Comparison of ENCODE assay signal across 13 mouse cellular contexts in genomic region chr14:100713592-100713991, GRCm38 (mm10).
DNase-seq lines count a peak whose midpoint lies in the region; ATAC-seq and TF ChIP-seq lines count a peak whose summit lies in the region.
"Had no signal": no experiment of that assay in that cellular context is flagged by ENCODE, and none has a peak within 500 bp of the region (broad histone marks: within the 10 kb centered on the region; RNA-seq: fewer than 3 reads in every experiment).

No protein-coding gene starts in this region.

- 79% methylated on average over 6 of the region's 6 CpGs for WGBS in embryonic facial prominence, embryonic 14.5 days
- WGBS in hindbrain, embryonic 14.5 days: 22% methylated on average over 6 of the region's 6 CpGs
- 27% methylated on average over 6 of the region's 6 CpGs for WGBS in midbrain, embryonic 16.5 days
- WGBS in thymus, adult 2 months: 94% methylated on average over 6 of the region's 6 CpGs
- WGBS in liver, embryonic 11.5 days: 88% methylated on average over 6 of the region's 6 CpGs

- H3K27me3 ChIP-seq in embryonic facial prominence, embryonic 14.5 days (replicated peaks; ENCODE audit: control insufficient read depth, insufficient read depth, low read length): no peaks in the 10 kb centered on the region
- no peaks in the 10 kb centered on the region for H3K27me3 ChIP-seq in hindbrain, embryonic 14.5 days (ENCODE audit: control insufficient read depth, insufficient read depth, low read length)
- H3K27me3 ChIP-seq in midbrain, embryonic 16.5 days (ENCODE audit: control insufficient read depth, insufficient read depth, low read depth, low read length): no peaks in the 10 kb centered on the region
- no peaks in the 10 kb centered on the region for H3K27me3 ChIP-seq in thymus, adult 2 months (ENCODE audit: control insufficient read depth, insufficient read depth, low read length)
- H3K27me3 ChIP-seq in liver, embryonic 11.5 days (replicated peaks; ENCODE audit: control insufficient read depth, insufficient read depth, low read length): no peaks in the 10 kb centered on the region

- no peak overlapping the region for H3K4me3 ChIP-seq in embryonic facial prominence, embryonic 14.5 days (ENCODE audit: low read depth, low read length)
- no peak overlapping the region for H3K4me3 ChIP-seq in hindbrain, embryonic 14.5 days (replicated peaks; ENCODE audit: low read length)
- no peak overlapping the region for H3K4me3 ChIP-seq in midbrain, embryonic 16.5 days (ENCODE audit: low read depth, low read length)
- no peak overlapping the region for H3K4me3 ChIP-seq in thymus, adult 2 months (ENCODE audit: control insufficient read depth, insufficient read depth, low read length)
- no peak overlapping the region for H3K4me3 ChIP-seq in liver, embryonic 11.5 days (ENCODE audit: low read depth, low read length)
- H3K4me3 ChIP-seq: erythroblast, embryonic 14.5 days; heart, adult 2 months had no signal

- H3K4me1 ChIP-seq in embryonic facial prominence, embryonic 14.5 days (ENCODE audit: control insufficient read depth, insufficient read depth, low read length): no peaks in the 10 kb centered on the region
- H3K4me1 ChIP-seq in hindbrain, embryonic 14.5 days (replicated peaks; ENCODE audit: control insufficient read depth, insufficient read depth, low read length): peaks cover 22% of the 10 kb centered on the region
- peaks cover 16% of the 10 kb centered on the region; the same call in 1 of the 2 replicates for H3K4me1 ChIP-seq in midbrain, embryonic 16.5 days (ENCODE audit: control insufficient read depth, insufficient read depth, low read length)
- no peaks in the 10 kb centered on the region for H3K4me1 ChIP-seq in thymus, adult 2 months (replicated peaks; ENCODE audit: control insufficient read depth, insufficient read depth, low read length)
- no peaks in the 10 kb centered on the region for H3K4me1 ChIP-seq in liver, embryonic 11.5 days (replicated peaks; ENCODE audit: control insufficient read depth, insufficient read depth, low read length)

- 0 out of 2 replicates have a peak, but pooled peaks cover 6% of the 10 kb centered on the region for H3K9me3 ChIP-seq in embryonic facial prominence, embryonic 14.5 days (ENCODE audit: control insufficient read depth, low read length)
- H3K9me3 ChIP-seq in hindbrain, embryonic 14.5 days (ENCODE audit: control insufficient read depth, low read length): no peaks in the 10 kb centered on the region
- H3K9me3 ChIP-seq in midbrain, embryonic 16.5 days (replicated peaks; ENCODE audit: control insufficient read depth, low read length, poor library complexity, severe bottlenecking): 0 out of 2 replicates have a peak, but pooled peaks cover 4% of the 10 kb centered on the region
- no peaks in the 10 kb centered on the region; the same call in 1 of the 2 replicates for H3K9me3 ChIP-seq in liver, embryonic 11.5 days (ENCODE audit: control insufficient read depth, low read length)

- DNase-seq in Muller cell, postnatal 12 days (ENCODE audit: inconsistent ontology term): peak; percentile 21
- no peak for DNase-seq in embryonic facial prominence, embryonic 14.5 days (ENCODE audit: low spot score)
- peak; percentile 56 for DNase-seq in hindbrain, embryonic 14.5 days (ENCODE audit: low spot score)
- no peak for DNase-seq in thymus, adult 2 months
- no peak for DNase-seq in spleen, adult 18-20 months
- no peak for DNase-seq in liver, embryonic 11.5 days (ENCODE audit: low spot score)
- DNase-seq: cerebellum, postnatal 36 days; heart, adult 2 months; heart, postnatal 4 days; kidney, adult 2 months; thymus, postnatal 36 days had no signal

- no peak overlapping the region for H3K9ac ChIP-seq in embryonic facial prominence, embryonic 14.5 days (ENCODE audit: low read depth, low read length)
- H3K9ac ChIP-seq in hindbrain, embryonic 14.5 days: no peak overlapping the region
- H3K9ac ChIP-seq in midbrain, embryonic 16.5 days (ENCODE audit: low read depth, low read length): no peak overlapping the region
- no peak overlapping the region for H3K9ac ChIP-seq in liver, embryonic 11.5 days (ENCODE audit: low read depth, low read length)

- no peak overlapping the region for H3K4me2 ChIP-seq in embryonic facial prominence, embryonic 14.5 days (ENCODE audit: low read depth, low read length)
- H3K4me2 ChIP-seq in hindbrain, embryonic 14.5 days (replicated peaks): no peak overlapping the region
- H3K4me2 ChIP-seq in midbrain, embryonic 16.5 days (ENCODE audit: low read length): no peak overlapping the region
- H3K4me2 ChIP-seq in liver, embryonic 11.5 days: no peak overlapping the region

- no peak overlapping the region for H3K27ac ChIP-seq in embryonic facial prominence, embryonic 14.5 days (replicated peaks; ENCODE audit: low read depth, low read length)
- peak overlapping the region; percentile 82 for H3K27ac ChIP-seq in hindbrain, embryonic 14.5 days
- peak overlapping the region; percentile 74 for H3K27ac ChIP-seq in midbrain, embryonic 16.5 days (ENCODE audit: low read length)
- no peak overlapping the region for H3K27ac ChIP-seq in thymus, adult 2 months (ENCODE audit: control insufficient read depth, insufficient read depth, low read length)
- H3K27ac ChIP-seq in liver, embryonic 11.5 days (ENCODE audit: low read depth, low read length): no peak overlapping the region
- H3K27ac ChIP-seq: heart, adult 2 months had no signal

- no peak for TF ChIP-seq CTCF in thymus, adult 2 months (IDR thresholded peaks at IDR 0.05; ENCODE audit: borderline replicate concordance, control insufficient read depth, extremely low read depth, insufficient read depth, low read length, poor library complexity)

- no peaks in the 10 kb centered on the region for H3K36me3 ChIP-seq in embryonic facial prominence, embryonic 14.5 days (ENCODE audit: control insufficient read depth, insufficient read depth, low read length)
- no peaks in the 10 kb centered on the region for H3K36me3 ChIP-seq in hindbrain, embryonic 14.5 days (replicated peaks; ENCODE audit: control insufficient read depth, insufficient read depth)
- no peaks in the 10 kb centered on the region for H3K36me3 ChIP-seq in midbrain, embryonic 16.5 days (ENCODE audit: control insufficient read depth, insufficient read depth, low read length)
- H3K36me3 ChIP-seq in thymus, adult 2 months (ENCODE audit: control insufficient read depth, insufficient read depth, low read length): no peaks in the 10 kb centered on the region
- H3K36me3 ChIP-seq in liver, embryonic 11.5 days (ENCODE audit: control insufficient read depth, insufficient read depth, low read length): no peaks in the 10 kb centered on the region

- no peak for TF ChIP-seq POLR2A in thymus, adult 2 months (IDR thresholded peaks at IDR 0.05; ENCODE audit: control insufficient read depth, extremely low read depth, insufficient read depth, low read length, poor library complexity)

- 0 out of 2 replicates have a peak, but pooled peaks have one; percentile 53 for ATAC-seq in embryonic facial prominence, embryonic 14.5 days (ENCODE audit: low read depth)
- peak; percentile 77 for ATAC-seq in hindbrain, embryonic 14.5 days (ENCODE audit: low FRiP score)
- ATAC-seq in midbrain, embryonic 16.5 days: peak; percentile 84
- ATAC-seq in liver, embryonic 11.5 days (replicated peaks; ENCODE audit: low FRiP score): no peak

Comparison
In these comparisons a context has a peak if more than half of its experiments do, and no peak if none do; other contexts are left out.
1. DNase-seq: peak in Muller cell, postnatal 12 days (single experiment) and hindbrain, embryonic 14.5 days (single experiment); none in embryonic facial prominence, embryonic 14.5 days (single experiment), thymus, adult 2 months (single experiment), spleen, adult 18-20 months (0 of 2) and liver, embryonic 11.5 days (single experiment).
2. H3K27ac ChIP-seq: peak in hindbrain, embryonic 14.5 days (single experiment) and midbrain, embryonic 16.5 days (single experiment); none in embryonic facial prominence, embryonic 14.5 days (single experiment), thymus, adult 2 months (single experiment) and liver, embryonic 11.5 days (single experiment).